Mouse (Mus musculus) small intestine, adult 2 months (tissue): ENCODE data around the gene Stc2. TPM values are rescaled to one million over a fixed set of nuclear protein-coding genes. Genes with fewer than 3 reads are reported as not detected.

Source experiments
- H3K27ac ChIP-seq: fragments of 200-500 bp; 2 replicates; pipeline ENCODE4 v1.5.1; 2012; ENCODE audit warnings: low read depth, low read length, control low read depth, inconsistent platforms; ENCODE audit not compliant: insufficient read depth
- H3K27me3 ChIP-seq: fragments of 200-500 bp; 2 replicates; pipeline ENCODE4 v1.6.1; 2012; ENCODE audit warnings: mild to moderate bottlenecking, moderate library complexity, low read length, inconsistent platforms; ENCODE audit not compliant: control insufficient read depth, insufficient read depth
- H3K36me3 ChIP-seq: fragments of 200-500 bp; 2 replicates; pipeline ENCODE4 v1.6.1; 2012; ENCODE audit warnings: mild to moderate bottlenecking, low read length, control low read depth, inconsistent platforms; ENCODE audit not compliant: control insufficient read depth, insufficient read depth
- H3K4me1 ChIP-seq: fragments of 200-500 bp; 2 replicates; pipeline ENCODE4 v1.6.1; 2012; ENCODE audit warnings: low read length, inconsistent platforms, mixed read lengths; ENCODE audit not compliant: control insufficient read depth, insufficient read depth, insufficient read length
- H3K4me3 ChIP-seq: fragments of 200-500 bp; 2 replicates; pipeline ENCODE4 v1.5.1; 2012; ENCODE audit warnings: low read depth, mild to moderate bottlenecking, control low read depth, inconsistent platforms, low read length, moderate library complexity
- CTCF ChIP-seq: fragments of 200-500 bp; IDR thresholded peaks from 2 replicates; pipeline ENCODE4 v1.5.1; 2012; ENCODE audit warnings: low read depth, mild to moderate bottlenecking, control low read depth, inconsistent platforms, low read length, moderate library complexity, mixed read lengths; ENCODE audit not compliant: insufficient replicate concordance, insufficient read length; ENCODE audit errors: extremely low read depth
- POLR2A ChIP-seq: fragments of 200-500 bp; IDR thresholded peaks from 2 replicates; pipeline ENCODE4 v1.6.1; 2012; ENCODE audit warnings: low read depth, mild to moderate bottlenecking, control low read depth, inconsistent platforms, low read length, moderate library complexity
- WGBS: fragments of 180-500 bp; shearing (Covaris S2); methylation state at CpG from one replicate; pipeline ENCODE4 v1.1.7; 2018; 5-methylcytosine and 5-hydroxymethylcytosine counted together
- polyA plus RNA-seq: library from polyadenylated mRNA; depleted of rRNA; stranded (reverse); fragments of >200 nt; gene quantifications from 2 replicates; pipeline ENCODE4 v1.2.3, GENCODE M21; 2012; rRNA removed

Gene Stc2
- polyA plus RNA-seq, 1 experiment, result 1.9 TPM

- Histone ChIP-seq H3K27me3 (no peaks in the 10 kb centered on the region), H3K4me1 (no peaks in the 10 kb centered on the region), H3K4me3 (no peak overlapping the region), H3K27ac (no peak overlapping the region), H3K36me3 (no peaks in the 10 kb centered on the region)
- TF ChIP-seq POLR2A (no peak), CTCF (no peak)
Measured at GRCm38 (mm10) chr11:31356866-31357265, 13.0 kb downstream of the Stc2 start.

- no peak overlapping the region for H3K27ac ChIP-seq
- no peaks in the 10 kb centered on the region for H3K4me1 ChIP-seq
- H3K27me3 ChIP-seq, result no peaks in the 10 kb centered on the region
- H3K4me3 ChIP-seq, result no peak overlapping the region
- H3K36me3 ChIP-seq, result no peaks in the 10 kb centered on the region
- TF ChIP-seq POLR2A (no peak), CTCF (no peak)
- WGBS, result 95% methylated on average over 1 of the region's 1 CpGs
Measured at GRCm38 (mm10) chr11:31355737-31356136, 14.1 kb downstream of the Stc2 start.

GRCm38 (mm10) chr11:31354514-31354913 is 15.4 kb downstream of the Stc2 start:
- Histone ChIP-seq H3K36me3 (no peaks in the 10 kb centered on the region), H3K27ac (no peak overlapping the region), H3K4me3 (no peak overlapping the region), H3K4me1 (no peaks in the 10 kb centered on the region), H3K27me3 (no peaks in the 10 kb centered on the region)
- TF ChIP-seq POLR2A (no peak), CTCF (no peak)
- 74% methylated on average over 1 of the region's 1 CpGs for WGBS

Other genes with a start within 250 kb of the Stc2 start
- not detected in 2 replicates for gene Gm17332, start 187.6 kb downstream of the Stc2 start, polyA plus RNA-seq